Mouse (Mus musculus) liver, postnatal 0 days (tissue): ENCODE data around the gene Krtap15. TPM values are rescaled to one million over a fixed set of nuclear protein-coding genes. Genes with fewer than 3 reads are reported as not detected.

ENCODE experiments used
- ATAC-seq: fragments of 200-750 bp; cut with Nextera tagmentation; 2 replicates; pipeline ENCODE4 v1.8.0; 2017; ENCODE audit warnings: mild to moderate bottlenecking, moderate library complexity
- DNase-seq: peaks from one replicate; pipeline ENCODE4 v3.0.0-alpha.2; 2016
- H3K27ac ChIP-seq: fragments of 300-500 bp; sonication (generic); 2 replicates; pipeline ENCODE4 v1.5.1; 2014; ENCODE audit warnings: antibody characterized with exemption, moderate library complexity, mild to moderate bottlenecking, low read depth
- H3K27me3 ChIP-seq: fragments of 300-500 bp; sonication (generic); 2 replicates; pipeline ENCODE4 v1.6.1; 2014; ENCODE audit warnings: low read length, control low read depth, mixed read lengths; ENCODE audit not compliant: insufficient read depth
- H3K36me3 ChIP-seq: fragments of 300-500 bp; sonication (generic); replicated peaks from 2 replicates; pipeline ENCODE4 v1.6.1; 2014; ENCODE audit warnings: mild to moderate bottlenecking, control low read depth, low read length, moderate library complexity, mixed read lengths; ENCODE audit not compliant: insufficient read depth
- H3K4me1 ChIP-seq: fragments of 300-500 bp; sonication (generic); 2 replicates; pipeline ENCODE4 v1.6.1; 2014; ENCODE audit warnings: antibody characterized with exemption, mild to moderate bottlenecking, control low read depth; ENCODE audit not compliant: insufficient read depth
- H3K4me2 ChIP-seq: fragments of 300-500 bp; sonication (generic); 2 replicates; pipeline ENCODE4 v1.6.1; 2014; ENCODE audit warnings: low read depth, mild to moderate bottlenecking, low read length, moderate library complexity, mixed read lengths
- H3K4me3 ChIP-seq: fragments of 300-500 bp; sonication (generic); 2 replicates; pipeline ENCODE4 v1.5.1; 2014; ENCODE audit warnings: low read depth, low read length
- H3K9ac ChIP-seq: fragments of 300-500 bp; sonication (generic); replicated peaks from 2 replicates; pipeline ENCODE4 v1.6.1; 2014; ENCODE audit warnings: mild to moderate bottlenecking, moderate library complexity
- H3K9me3 ChIP-seq: fragments of 300-500 bp; sonication (generic); 2 replicates; pipeline ENCODE4 v1.6.1; 2016; ENCODE audit warnings: mild to moderate bottlenecking, control low read depth, low read length, mixed read lengths
- CTCF ChIP-seq: sonication (generic); IDR thresholded peaks from 2 replicates; pipeline ENCODE4 v1.5.1; 2016; ENCODE audit warnings: antibody characterized with exemption, low read depth
- EP300 ChIP-seq: IDR thresholded peaks from 2 replicates; pipeline ENCODE4 v1.6.1; 2016; ENCODE audit warnings: antibody characterized with exemption, low read depth, mild to moderate bottlenecking
- WGBS: fragments of 180-500 bp; shearing (Covaris S2); extraction: QIAGEN DNeasy Blood & Tissue Kit; methylation state at CpG from one replicate; pipeline ENCODE4 v1.1.7; 2014; ENCODE audit not compliant: insufficient replicate concordance; 5-methylcytosine and 5-hydroxymethylcytosine counted together
- polyA plus RNA-seq: library from polyadenylated mRNA; unstranded; fragments of >200 nt; fragmentation: Nextera tagmentation; extraction: Ambion mirVana; gene quantifications from 2 replicates; pipeline ENCODE4 v1.2.1, GENCODE M21; 2015

Krtap15 gene
- not detected in 2 replicates for polyA plus RNA-seq

DNA sequence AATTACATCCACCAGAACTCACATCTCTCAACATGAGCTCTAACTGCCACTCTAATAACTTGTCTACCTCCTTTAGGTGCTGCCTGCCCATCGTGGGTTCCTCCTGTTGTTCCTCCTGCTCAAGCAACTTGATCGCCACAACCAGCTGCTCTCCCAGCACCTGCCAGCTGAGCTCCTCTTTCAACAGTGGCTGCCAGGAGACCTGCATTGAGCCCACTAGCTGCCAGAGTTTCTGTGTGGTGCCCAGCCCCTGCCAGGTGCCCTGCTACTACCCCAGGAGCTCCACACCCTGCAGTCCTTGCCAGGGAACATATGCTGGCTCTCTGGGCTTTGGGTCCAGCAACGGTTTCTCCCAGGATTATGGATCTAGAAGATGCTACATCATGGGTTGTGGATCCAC, at the start of gene Krtap15:
Krtap15 (plus strand) TSS at position 150 of the 400 bp plus-strand sequence.
- no peak for TF ChIP-seq EP300
- ATAC-seq, result no peak
- 60% methylated on average over 3 of the region's 3 CpGs for WGBS
- H3K9ac ChIP-seq, result no peak within 1 kb of the TSS
- no peak for DNase-seq
- H3K4me3 ChIP-seq, result no peak within 1 kb of the TSS
- H3K9me3 ChIP-seq, result no peaks in the 10 kb centered on the region
- no peak within 1 kb of the TSS for H3K27ac ChIP-seq
- H3K4me2 ChIP-seq, result no peak within 1 kb of the TSS
- H3K36me3 ChIP-seq, result no peaks in the 10 kb centered on the region
- no peaks in the 10 kb centered on the region for H3K27me3 ChIP-seq
- no peaks in the 10 kb centered on the region for H3K4me1 ChIP-seq

DNA sequence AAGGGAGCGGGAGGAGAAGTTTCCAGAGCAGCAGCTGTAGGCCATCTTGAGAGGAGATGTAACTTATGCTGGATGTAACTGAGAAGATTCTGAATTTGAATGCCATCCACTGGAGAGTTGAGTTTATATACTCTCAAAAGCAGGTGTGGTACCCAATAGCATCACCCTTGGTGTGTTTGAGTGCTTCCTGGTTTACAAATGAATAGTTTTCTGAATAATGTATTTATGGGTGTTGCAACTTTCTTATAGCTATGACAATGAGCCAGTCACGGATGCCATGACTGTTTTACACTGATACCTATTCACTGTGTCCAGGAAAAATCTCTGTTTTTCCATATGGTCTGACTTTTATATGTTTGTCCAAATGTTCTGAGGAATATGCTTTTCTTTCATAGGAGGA, 45.9 kb upstream of the Krtap15 start, which contains the start of gene 2310057N15Rik:
2310057N15Rik (minus strand) TSS at position 101 of the 400 bp plus-strand sequence.
- DNase-seq, result no peak
- Histone ChIP-seq H3K27me3 (no peaks in the 10 kb centered on the region), H3K9ac (no peak within 1 kb of the TSS), H3K4me2 (no peak within 1 kb of the TSS), H3K4me3 (no peak within 1 kb of the TSS), H3K27ac (no peak within 1 kb of the TSS), H3K9me3 (no peaks in the 10 kb centered on the region), H3K4me1 (no peaks in the 10 kb centered on the region), H3K36me3 (no peaks in the 10 kb centered on the region)
- TF ChIP-seq CTCF (no peak), EP300 (no peak)
- WGBS, result 74% methylated on average over 2 of the region's 2 CpGs
- no peak for ATAC-seq

- no peaks in the 10 kb centered on the region for H3K4me1 ChIP-seq
- WGBS, result 80% methylated on average over 5 of the region's 6 CpGs
- no peaks in the 10 kb centered on the region for H3K27me3 ChIP-seq
- no peaks in the 10 kb centered on the region for H3K36me3 ChIP-seq
- ATAC-seq (no peak), DNase-seq (no peak)
- TF ChIP-seq CTCF (no peak), EP300 (no peak)
- H3K4me2 ChIP-seq, result no peak within 1 kb of the TSS
- no peak within 1 kb of the TSS for H3K27ac ChIP-seq
- H3K4me3 ChIP-seq, result no peak within 1 kb of the TSS
- no peak within 1 kb of the TSS for H3K9ac ChIP-seq
- no peaks in the 10 kb centered on the region for H3K9me3 ChIP-seq
These were observed 42.4 kb upstream of the Krtap15 start, which contains the start of gene Gm5965 for GRCm38 (mm10) chr16:88777596-88777995. Gene Gm5965, plus strand, starts transcription at chr16:88777896.

DNA sequence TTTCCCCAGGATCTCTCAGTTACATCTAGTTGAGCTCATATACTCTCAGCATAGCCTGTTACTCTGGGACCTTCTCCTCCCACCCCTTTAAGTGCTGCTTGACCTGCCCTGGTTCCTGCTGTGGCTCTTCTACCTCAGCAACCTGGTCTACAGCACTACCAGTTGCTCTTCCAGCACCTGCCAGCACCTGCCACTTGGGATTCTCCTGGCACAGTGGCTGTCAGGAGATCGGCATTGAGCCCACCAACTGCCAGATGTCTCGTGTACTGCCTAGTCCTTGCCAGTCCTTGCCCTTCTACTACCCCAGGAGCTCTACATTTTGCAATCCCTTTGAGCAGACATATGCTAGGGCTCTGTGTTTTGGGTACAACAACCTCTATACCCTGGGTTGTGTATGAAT, 33.2 kb upstream of the Krtap15 start:
- TF ChIP-seq EP300 (no peak), CTCF (no peak)
- Histone ChIP-seq H3K4me1 (no peaks in the 10 kb centered on the region), H3K27ac (no peak overlapping the region), H3K36me3 (no peaks in the 10 kb centered on the region), H3K4me3 (no peak overlapping the region), H3K4me2 (no peak overlapping the region), H3K9me3 (no peaks in the 10 kb centered on the region), H3K27me3 (no peaks in the 10 kb centered on the region), H3K9ac (no peak overlapping the region)
- DNase-seq, result no peak
- no peak for ATAC-seq
- 65% methylated on average over 2 of the region's 2 CpGs for WGBS

- DNase-seq, result no peak
- no peaks in the 10 kb centered on the region; the same call in 1 of the 2 replicates for H3K9me3 ChIP-seq
- H3K27me3 ChIP-seq, result no peaks in the 10 kb centered on the region
- TF ChIP-seq CTCF (no peak), EP300 (no peak)
- whole genome bisulfite sequencing, result 68% methylated on average over 2 of the region's 2 CpGs
- no peaks in the 10 kb centered on the region for H3K36me3 ChIP-seq
- H3K27ac ChIP-seq, result no peak within 1 kb of the TSS
- ATAC-seq, result no peak
- H3K9ac ChIP-seq, result no peak within 1 kb of the TSS
- no peaks in the 10 kb centered on the region for H3K4me1 ChIP-seq
- H3K4me2 ChIP-seq, result no peak within 1 kb of the TSS
- H3K4me3 ChIP-seq, result no peak within 1 kb of the TSS
These were observed 8.2 kb upstream of the Krtap15 start, which contains the start of gene Gm20741 for GRCm38 (mm10) chr16:88811827-88812226. Gene Gm20741, minus strand, starts transcription at chr16:88812220.

DNA sequence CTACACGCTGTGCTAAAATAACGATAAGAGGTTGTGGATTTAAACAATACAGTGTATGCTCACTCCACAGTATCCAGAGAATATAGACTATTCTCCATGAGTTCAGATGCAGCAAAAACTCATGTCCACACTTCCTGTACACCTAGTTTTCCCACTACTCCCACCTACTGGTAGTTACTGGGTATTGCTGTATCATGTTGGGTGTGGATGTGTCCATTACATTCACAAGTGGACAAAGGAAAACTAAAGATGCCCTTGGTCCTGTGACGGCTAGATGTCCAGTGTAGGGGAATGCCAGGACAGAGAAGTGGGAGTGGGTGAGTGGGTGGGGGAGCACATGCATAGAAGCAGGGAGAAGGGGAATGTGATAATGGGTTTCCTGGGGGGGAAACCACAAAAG, 3.7 kb downstream of the Krtap15 start:
- Histone ChIP-seq H3K9ac (no peak overlapping the region), H3K4me2 (no peak overlapping the region), H3K9me3 (no peaks in the 10 kb centered on the region), H3K27ac (no peak overlapping the region), H3K27me3 (no peaks in the 10 kb centered on the region), H3K4me1 (no peaks in the 10 kb centered on the region), H3K36me3 (no peaks in the 10 kb centered on the region), H3K4me3 (no peak overlapping the region)
- DNase-seq, result no peak
- ATAC-seq, result no peak
- 72% methylated on average over 3 of the region's 3 CpGs for WGBS
- no peak for TF ChIP-seq EP300
- peak; percentile 63 for TF ChIP-seq CTCF
